Mouse (Mus musculus) hindbrain, embryonic 14.5 days (tissue): ENCODE results near the gene a. TPM values are rescaled to one million over a fixed set of nuclear protein-coding genes. Genes with fewer than 3 reads are reported as not detected.
A peak's percentile ranks its signal among the peaks of the same experiment; 100 is the strongest.

Experiments
- ATAC-seq: fragments of 200-750 bp; cut with Nextera tagmentation; 2 replicates; pipeline ENCODE4 v1.8.0; 2017; ENCODE audit warnings: moderate number of reproducible peaks, mild to moderate bottlenecking, moderate TSS enrichment, moderate library complexity; ENCODE audit not compliant: low FRiP score
- DNase-seq: peaks from one replicate; pipeline ENCODE4 v3.0.0-alpha.2; 2015; ENCODE audit warnings: low spot score
- H3K27ac ChIP-seq: fragments of 300-500 bp; sonication (generic); 2 replicates; pipeline ENCODE4 v1.5.1; 2014; ENCODE audit warnings: mild to moderate bottlenecking, moderate library complexity
- H3K27me3 ChIP-seq: fragments of 300-500 bp; sonication (generic); 2 replicates; pipeline ENCODE4 v1.6.1; 2014; ENCODE audit warnings: mild to moderate bottlenecking, low read length, mixed read lengths; ENCODE audit not compliant: control insufficient read depth, insufficient read depth
- H3K36me3 ChIP-seq: fragments of 300-500 bp; sonication (generic); replicated peaks from 2 replicates; pipeline ENCODE4 v1.6.1; 2014; ENCODE audit not compliant: control insufficient read depth, insufficient read depth
- H3K4me1 ChIP-seq: fragments of 300-500 bp; sonication (generic); replicated peaks from 2 replicates; pipeline ENCODE4 v1.6.1; 2014; ENCODE audit warnings: antibody characterized with exemption, low read length, mixed read lengths; ENCODE audit not compliant: control insufficient read depth, insufficient read depth
- H3K4me2 ChIP-seq: fragments of 300-500 bp; sonication (generic); replicated peaks from 2 replicates; pipeline ENCODE4 v1.6.1; 2014; ENCODE audit warnings: mild to moderate bottlenecking, moderate library complexity
- H3K4me3 ChIP-seq: fragments of 300-500 bp; sonication (generic); replicated peaks from 2 replicates; pipeline ENCODE4 v1.5.1; 2014; ENCODE audit warnings: mild to moderate bottlenecking, low read length
- H3K9ac ChIP-seq: fragments of 300-500 bp; sonication (generic); 2 replicates; pipeline ENCODE4 v1.6.1; 2014
- H3K9me3 ChIP-seq: fragments of 300-500 bp; sonication (generic); 2 replicates; pipeline ENCODE4 v1.6.1; 2016; ENCODE audit warnings: low read length; ENCODE audit not compliant: control insufficient read depth
- WGBS: fragments of 180-500 bp; shearing (Covaris S2); extraction: QIAGEN DNeasy Blood & Tissue Kit; methylation state at CpG from one replicate; pipeline ENCODE4 v1.1.7; 2014; 5-methylcytosine and 5-hydroxymethylcytosine counted together
- polyA plus RNA-seq: library from polyadenylated mRNA; unstranded; fragments of >200 nt; fragmentation: Nextera tagmentation; extraction: Ambion mirVana; gene quantifications from 2 replicates; pipeline ENCODE4 v1.2.1, GENCODE M21; 2014

a gene
- polyA plus RNA-seq, 1 experiment from 2014 or later, result 1.3 TPM

GRCm38 (mm10) chr2:155079500-155080178 lies 288.4 kb downstream of the a start:
- WGBS, result 30% methylated on average over 7 of the region's 7 CpGs
- Histone ChIP-seq H3K4me3 (no peak overlapping the region), H3K4me2 (no peak overlapping the region), H3K9ac (no peak overlapping the region), H3K36me3 (no peaks in the 10 kb centered on the region), H3K4me1 (peaks cover 11% of the 10 kb centered on the region), H3K27me3 (no peaks in the 10 kb centered on the region), H3K9me3 (no peaks in the 10 kb centered on the region), H3K27ac (no peak overlapping the region)
- no peak for DNase-seq
- no peak for ATAC-seq

- 75% methylated on average over 4 of the region's 4 CpGs for WGBS
- H3K36me3 ChIP-seq, result no peaks in the 10 kb centered on the region
- DNase-seq (no peak), ATAC-seq (no peak)
- no peak overlapping the region for H3K9ac ChIP-seq
- peaks cover 6% of the 10 kb centered on the region for H3K4me1 ChIP-seq
- H3K27me3 ChIP-seq, result no peaks in the 10 kb centered on the region
- no peak overlapping the region for H3K4me2 ChIP-seq
- no peak overlapping the region for H3K27ac ChIP-seq
- no peak overlapping the region for H3K4me3 ChIP-seq
- no peaks in the 10 kb centered on the region for H3K9me3 ChIP-seq
Measured at GRCm38 (mm10) chr2:155080179-155080530, 289.0 kb downstream of the a start.

GRCm38 (mm10) chr2:155081056-155081455 lies 289.9 kb downstream of the a start:
- 96% methylated on average over 3 of the region's 3 CpGs for WGBS
- no peaks in the 10 kb centered on the region for H3K9me3 ChIP-seq
- H3K27ac ChIP-seq, result no peak overlapping the region
- H3K27me3 ChIP-seq, result no peaks in the 10 kb centered on the region
- no peak for DNase-seq
- H3K4me1 ChIP-seq, result no peaks in the 10 kb centered on the region
- H3K4me3 ChIP-seq, result no peak overlapping the region
- H3K4me2 ChIP-seq, result no peak overlapping the region
- no peak overlapping the region for H3K9ac ChIP-seq
- no peak for ATAC-seq
- no peaks in the 10 kb centered on the region for H3K36me3 ChIP-seq

GRCm38 (mm10) chr2:155082121-155082803 lies 291.1 kb downstream of the a start:
- no peaks in the 10 kb centered on the region for H3K9me3 ChIP-seq
- DNase-seq (peak; percentile 46), ATAC-seq (peak; percentile 46; the same call in 1 of the 2 replicates)
- H3K4me3 ChIP-seq, result no peak overlapping the region
- H3K4me2 ChIP-seq, result no peak overlapping the region
- no peaks in the 10 kb centered on the region for H3K36me3 ChIP-seq
- 21% methylated on average over 8 of the region's 8 CpGs for WGBS
- H3K27me3 ChIP-seq, result no peaks in the 10 kb centered on the region
- no peak overlapping the region for H3K9ac ChIP-seq
- no peak overlapping the region for H3K27ac ChIP-seq
- H3K4me1 ChIP-seq, result no peaks in the 10 kb centered on the region

- Histone ChIP-seq H3K36me3 (no peaks in the 10 kb centered on the region), H3K4me3 (no peak overlapping the region), H3K9ac (no peak overlapping the region), H3K27me3 (no peaks in the 10 kb centered on the region), H3K27ac (no peak overlapping the region), H3K4me2 (no peak overlapping the region), H3K4me1 (no peaks in the 10 kb centered on the region), H3K9me3 (no peaks in the 10 kb centered on the region)
- WGBS, result 86% methylated on average over 5 of the region's 5 CpGs
- DNase-seq (no peak), ATAC-seq (no peak)
Measured at GRCm38 (mm10) chr2:155084546-155084945, 293.3 kb downstream of the a start.

GRCm38 (mm10) chr2:155086328-155086727 lies 295.1 kb downstream of the a start:
- Histone ChIP-seq H3K27ac (no peak overlapping the region), H3K27me3 (no peaks in the 10 kb centered on the region), H3K4me1 (no peaks in the 10 kb centered on the region), H3K9ac (no peak overlapping the region), H3K9me3 (no peaks in the 10 kb centered on the region), H3K4me3 (no peak overlapping the region), H3K4me2 (no peak overlapping the region), H3K36me3 (no peaks in the 10 kb centered on the region)
- ATAC-seq (no peak), DNase-seq (no peak)
- WGBS, result 94% methylated on average over 5 of the region's 5 CpGs

- no peak overlapping the region for H3K4me3 ChIP-seq
- no peaks in the 10 kb centered on the region for H3K36me3 ChIP-seq
- H3K27me3 ChIP-seq, result no peaks in the 10 kb centered on the region
- DNase-seq (no peak), ATAC-seq (no peak)
- 87% methylated on average over 6 of the region's 6 CpGs for WGBS
- H3K4me1 ChIP-seq, result no peaks in the 10 kb centered on the region
- no peaks in the 10 kb centered on the region for H3K9me3 ChIP-seq
- H3K27ac ChIP-seq, result no peak overlapping the region
- H3K9ac ChIP-seq, result no peak overlapping the region
- H3K4me2 ChIP-seq, result no peak overlapping the region
Measured at GRCm38 (mm10) chr2:155088264-155088663, 297.1 kb downstream of the a start.

- DNase-seq (no peak), ATAC-seq (no peak)
- no peak overlapping the region for H3K4me2 ChIP-seq
- H3K9me3 ChIP-seq, result no peaks in the 10 kb centered on the region
- WGBS, result 51% methylated on average over 13 of the region's 13 CpGs
- H3K4me1 ChIP-seq, result no peaks in the 10 kb centered on the region
- no peak overlapping the region for H3K27ac ChIP-seq
- H3K27me3 ChIP-seq, result no peaks in the 10 kb centered on the region
- H3K36me3 ChIP-seq, result no peaks in the 10 kb centered on the region
- H3K9ac ChIP-seq, result no peak overlapping the region
- no peak overlapping the region for H3K4me3 ChIP-seq
Measured at GRCm38 (mm10) chr2:155090909-155091742, 299.9 kb downstream of the a start.

GRCm38 (mm10) chr2:155091743-155092075 lies 300.5 kb downstream of the a start:
- Histone ChIP-seq H3K4me3 (no peak overlapping the region), H3K9me3 (no peaks in the 10 kb centered on the region), H3K4me2 (no peak overlapping the region), H3K27ac (no peak overlapping the region), H3K9ac (no peak overlapping the region), H3K36me3 (no peaks in the 10 kb centered on the region), H3K27me3 (no peaks in the 10 kb centered on the region), H3K4me1 (no peaks in the 10 kb centered on the region)
- no peak for ATAC-seq
- WGBS, result 84% methylated on average over 3 of the region's 3 CpGs
- no peak for DNase-seq
